Mouse (Mus musculus) olfactory bulb, adult 2 months (tissue): ENCODE data around the gene Fam171a2.

Experiments used
- CTCF ChIP-seq: fragments of 200-500 bp; IDR thresholded peaks from 2 replicates; pipeline ENCODE4 v1.5.1; 2012; ENCODE audit warnings: low read depth, mild to moderate bottlenecking, low read length, moderate library complexity; ENCODE audit not compliant: insufficient read depth
- POLR2A ChIP-seq: fragments of 200-500 bp; IDR thresholded peaks from 2 replicates; pipeline ENCODE4 v1.6.1; 2012; ENCODE audit warnings: mild to moderate bottlenecking, low read depth, low read length, moderate library complexity; ENCODE audit not compliant: insufficient read depth

GRCm38 (mm10) chr11:102495114-102495513, 47.6 kb upstream of the Fam171a2 start:
- no peak for TF ChIP-seq POLR2A
- TF ChIP-seq CTCF = no peak
